Mouse (Mus musculus) bone marrow macrophage, adult 2 months (primary cell): ENCODE measurements around the gene Mtor. TPM values are rescaled to one million over a fixed set of nuclear protein-coding genes. Genes with fewer than 3 reads are reported as not detected.
A peak's percentile ranks its signal among the peaks of the same experiment; 100 is the strongest.

Experiments used
- H3K27ac ChIP-seq: 2 replicates; pipeline ENCODE4 v1.5.1; 2012; ENCODE audit warnings: low read depth, low read length; ENCODE audit not compliant: insufficient read depth
- H3K4me1 ChIP-seq: 2 replicates; pipeline ENCODE4 v1.6.1; 2012; ENCODE audit warnings: low read length; ENCODE audit not compliant: control insufficient read depth, insufficient read depth
- H3K4me3 ChIP-seq: 2 replicates; pipeline ENCODE4 v1.5.1; 2012; ENCODE audit warnings: mild to moderate bottlenecking, low read length, moderate library complexity; ENCODE audit not compliant: insufficient read depth
- CTCF ChIP-seq: IDR thresholded peaks from 2 replicates; pipeline ENCODE4 v1.5.1; 2012; ENCODE audit warnings: low read depth, mild to moderate bottlenecking, low read length, moderate library complexity
- POLR2A ChIP-seq: IDR thresholded peaks from 2 replicates; pipeline ENCODE4 v1.6.1; 2012; ENCODE audit warnings: mild to moderate bottlenecking, low read depth, low read length, borderline replicate concordance
- polyA plus RNA-seq: library from polyadenylated mRNA; stranded (reverse); fragments of >200 nt; gene quantifications from 2 replicates; pipeline ENCODE4 v1.2.4, GENCODE M21; 2012; ENCODE audit not compliant: missing spikeins, insufficient read depth, insufficient read length

Gene Mtor
- polyA plus RNA-seq, 1 experiment = 14.1 TPM

- H3K4me3 ChIP-seq = no peak overlapping the region
- H3K27ac ChIP-seq = no peak overlapping the region
- H3K4me1 ChIP-seq = no peaks in the 10 kb centered on the region; the same call in 1 of the 2 replicates
- no peak for TF ChIP-seq POLR2A
- TF ChIP-seq CTCF = peak; percentile 46
These were observed 15.0 kb downstream of the Mtor start for GRCm38 (mm10) chr4:148463208-148463960.

GRCm38 (mm10) chr4:148464301-148464700 lies 15.9 kb downstream of the Mtor start:
- no peak overlapping the region for H3K4me3 ChIP-seq
- H3K27ac ChIP-seq = no peak overlapping the region
- H3K4me1 ChIP-seq = no peaks in the 10 kb centered on the region; the same call in 1 of the 2 replicates
- TF ChIP-seq CTCF = no peak
- no peak for TF ChIP-seq POLR2A

GRCm38 (mm10) chr4:148464869-148465268 lies 16.5 kb downstream of the Mtor start:
- no peak overlapping the region for H3K4me3 ChIP-seq
- TF ChIP-seq POLR2A (no peak), CTCF (no peak)
- no peak overlapping the region for H3K27ac ChIP-seq
- H3K4me1 ChIP-seq = no peaks in the 10 kb centered on the region; the same call in 1 of the 2 replicates

GRCm38 (mm10) chr4:148466511-148467079 lies 18.2 kb downstream of the Mtor start:
- TF ChIP-seq POLR2A (no peak), CTCF (no peak)
- Histone ChIP-seq H3K4me3 (no peak overlapping the region), H3K27ac (no peak overlapping the region), H3K4me1 (no peaks in the 10 kb centered on the region; the same call in 1 of the 2 replicates)

- H3K4me1 ChIP-seq = no peaks in the 10 kb centered on the region; the same call in 1 of the 2 replicates
These were observed 20.0 kb downstream of the Mtor start for GRCm38 (mm10) chr4:148468396-148468795.

GRCm38 (mm10) chr4:148469487-148470252 lies 21.3 kb downstream of the Mtor start:
- no peaks in the 10 kb centered on the region; the same call in 1 of the 2 replicates for H3K4me1 ChIP-seq
- no peak for TF ChIP-seq CTCF
- no peak for TF ChIP-seq POLR2A
- no peak overlapping the region for H3K4me3 ChIP-seq
- H3K27ac ChIP-seq = no peak overlapping the region

More at GRCm38 (mm10) chr4:148468396-148468795, 20.0 kb downstream of the Mtor start:
- TF ChIP-seq CTCF (no peak), POLR2A (no peak)
- Histone ChIP-seq H3K27ac (no peak overlapping the region), H3K4me3 (no peak overlapping the region)

GRCm38 (mm10) chr4:148471363-148471806 lies 23.0 kb downstream of the Mtor start:
- Histone ChIP-seq H3K4me1 (no peaks in the 10 kb centered on the region), H3K4me3 (no peak overlapping the region), H3K27ac (no peak overlapping the region)
- TF ChIP-seq POLR2A (no peak), CTCF (no peak)

- Histone ChIP-seq H3K27ac (no peak overlapping the region), H3K4me1 (no peaks in the 10 kb centered on the region), H3K4me3 (no peak overlapping the region)
- TF ChIP-seq CTCF (no peak), POLR2A (no peak)
These were observed 24.2 kb downstream of the Mtor start for GRCm38 (mm10) chr4:148472436-148473174.

- Histone ChIP-seq H3K4me1 (no peaks in the 10 kb centered on the region), H3K27ac (no peak overlapping the region), H3K4me3 (no peak overlapping the region)
- TF ChIP-seq POLR2A = no peak
- no peak for TF ChIP-seq CTCF
These were observed 25.1 kb downstream of the Mtor start for GRCm38 (mm10) chr4:148473496-148473895.

GRCm38 (mm10) chr4:148480245-148480644 lies 31.8 kb downstream of the Mtor start:
- Histone ChIP-seq H3K4me3 (no peak overlapping the region), H3K27ac (no peak overlapping the region), H3K4me1 (no peaks in the 10 kb centered on the region)
- no peak for TF ChIP-seq POLR2A
- no peak for TF ChIP-seq CTCF
